Mouse (Mus musculus) testis, adult 2 months (tissue): ENCODE results near the gene Mrgprh. TPM values are rescaled to one million over a fixed set of nuclear protein-coding genes. Genes with fewer than 3 reads are reported as not detected.

Experiments
- H3K27ac ChIP-seq: fragments of 200-500 bp; 2 replicates; pipeline ENCODE4 v1.5.1; 2012; ENCODE audit warnings: low read depth, low read length; ENCODE audit not compliant: control insufficient read depth, insufficient read depth
- H3K27me3 ChIP-seq: fragments of 200-500 bp; 2 replicates; pipeline ENCODE4 v1.6.1; 2012; ENCODE audit warnings: mild to moderate bottlenecking, low read length, moderate library complexity; ENCODE audit not compliant: control insufficient read depth, insufficient read depth
- H3K36me3 ChIP-seq: fragments of 200-500 bp; 2 replicates; pipeline ENCODE4 v1.6.1; 2012; ENCODE audit warnings: mild to moderate bottlenecking, low read length; ENCODE audit not compliant: control insufficient read depth, insufficient read depth
- H3K4me1 ChIP-seq: fragments of 200-500 bp; 2 replicates; pipeline ENCODE4 v1.6.1; 2012; ENCODE audit warnings: low read length; ENCODE audit not compliant: control insufficient read depth, insufficient read depth
- H3K4me3 ChIP-seq: fragments of 200-500 bp; 2 replicates; pipeline ENCODE4 v1.5.1; 2012; ENCODE audit warnings: low read depth, mild to moderate bottlenecking, low read length, moderate library complexity, mixed read lengths; ENCODE audit not compliant: control insufficient read depth
- CTCF ChIP-seq: fragments of 200-500 bp; IDR thresholded peaks from 2 replicates; pipeline ENCODE4 v1.5.1; 2012; ENCODE audit warnings: low read depth, mild to moderate bottlenecking, inconsistent platforms, low read length, moderate library complexity; ENCODE audit not compliant: control insufficient read depth, insufficient read depth, insufficient replicate concordance
- POLR2A ChIP-seq: fragments of 200-500 bp; IDR thresholded peaks from 2 replicates; pipeline ENCODE4 v1.6.1; 2012; ENCODE audit warnings: low read depth, mild to moderate bottlenecking, inconsistent platforms, low read length, moderate library complexity; ENCODE audit not compliant: control insufficient read depth
- polyA plus RNA-seq: library from polyadenylated mRNA; depleted of rRNA; stranded (reverse); fragments of >200 nt; gene quantifications from 2 replicates; pipeline ENCODE4 v1.2.3, GENCODE M21; 2012

Gene Mrgprh
- polyA plus RNA-seq, 1 experiment, result 0.10 TPM

- no peak within 1 kb of the TSS for H3K27ac ChIP-seq
- TF ChIP-seq POLR2A, result no peak
- no peak for TF ChIP-seq CTCF
Observed at GRCm38 (mm10) chr17:12868043-12868442, 7.8 kb upstream of the Mrgprh start, which contains the start of gene Mas1. Gene Mas1 (minus strand): TSS chr17:12868143.

GRCm38 (mm10) chr17:12868640-12869039, 7.2 kb upstream of the Mrgprh start:
- no peak for TF ChIP-seq CTCF
- TF ChIP-seq POLR2A, result no peak
- Histone ChIP-seq H3K4me1 (peaks cover 2% of the 10 kb centered on the region; the same call in 1 of the 2 replicates), H3K4me3 (no peak overlapping the region), H3K36me3 (no peaks in the 10 kb centered on the region), H3K27me3 (no peaks in the 10 kb centered on the region), H3K27ac (no peak overlapping the region)

More at GRCm38 (mm10) chr17:12868043-12868442, 7.8 kb upstream of the Mrgprh start, which contains the start of gene Mas1:
- Histone ChIP-seq H3K4me1 (peaks cover 3% of the 10 kb centered on the region), H3K27me3 (no peaks in the 10 kb centered on the region), H3K36me3 (no peaks in the 10 kb centered on the region), H3K4me3 (peak within 1 kb of the TSS; percentile 77)

- H3K4me1 ChIP-seq, result peaks cover 2% of the 10 kb centered on the region; the same call in 1 of the 2 replicates
- H3K27ac ChIP-seq, result no peak overlapping the region
- TF ChIP-seq POLR2A, result no peak
- no peak for TF ChIP-seq CTCF
- H3K36me3 ChIP-seq, result no peaks in the 10 kb centered on the region
- no peak overlapping the region for H3K4me3 ChIP-seq
- no peaks in the 10 kb centered on the region for H3K27me3 ChIP-seq
Observed at GRCm38 (mm10) chr17:12872275-12873028, 3.4 kb upstream of the Mrgprh start.

GRCm38 (mm10) chr17:12880178-12880577, 4.3 kb downstream of the Mrgprh start:
- no peaks in the 10 kb centered on the region for H3K36me3 ChIP-seq

GRCm38 (mm10) chr17:12881216-12881615, 5.4 kb downstream of the Mrgprh start:
- peaks cover 2% of the 10 kb centered on the region; the same call in 1 of the 2 replicates for H3K4me1 ChIP-seq
- TF ChIP-seq CTCF, result no peak
- TF ChIP-seq POLR2A, result no peak

More at GRCm38 (mm10) chr17:12880178-12880577, 4.3 kb downstream of the Mrgprh start:
- TF ChIP-seq CTCF (peak; percentile 63; the same call in 1 of the 2 replicates), POLR2A (no peak)
- Histone ChIP-seq H3K27me3 (no peaks in the 10 kb centered on the region), H3K4me3 (peak overlapping the region; percentile 47), H3K27ac (no peak overlapping the region), H3K4me1 (peaks cover 2% of the 10 kb centered on the region; the same call in 1 of the 2 replicates)

GRCm38 (mm10) chr17:12886620-12887019, 10.8 kb downstream of the Mrgprh start:
- no peaks in the 10 kb centered on the region; the same call in 1 of the 2 replicates for H3K36me3 ChIP-seq
- H3K27ac ChIP-seq, result no peak overlapping the region
- H3K4me1 ChIP-seq, result no peaks in the 10 kb centered on the region
- no peak for TF ChIP-seq CTCF
- TF ChIP-seq POLR2A, result no peak
- H3K27me3 ChIP-seq, result no peaks in the 10 kb centered on the region
- no peak overlapping the region for H3K4me3 ChIP-seq

More at GRCm38 (mm10) chr17:12881216-12881615, 5.4 kb downstream of the Mrgprh start:
- Histone ChIP-seq H3K36me3 (no peaks in the 10 kb centered on the region), H3K27me3 (no peaks in the 10 kb centered on the region), H3K27ac (no peak overlapping the region), H3K4me3 (no peak overlapping the region)

GRCm38 (mm10) chr17:12887021-12887775, 11.4 kb downstream of the Mrgprh start:
- TF ChIP-seq POLR2A (no peak), CTCF (no peak)
- Histone ChIP-seq H3K4me3 (no peak overlapping the region), H3K36me3 (no peaks in the 10 kb centered on the region; the same call in 1 of the 2 replicates), H3K4me1 (no peaks in the 10 kb centered on the region), H3K27me3 (no peaks in the 10 kb centered on the region), H3K27ac (no peak overlapping the region)
